Mouse (Mus musculus): ENCODE measurements around the gene Vat1l. TPM values are rescaled to one million over a fixed set of nuclear protein-coding genes. Genes with fewer than 3 reads are reported as not detected.
A peak's percentile ranks its signal among the peaks of the same experiment; 100 is the strongest.

Gene Vat1l
- total RNA-seq (2021): 16.6 and 19.6 TPM in 2 replicates
- long read RNA-seq, experiment 1, partial matches to known transcripts: 1 of 5 reads
- long read RNA-seq, experiment 1, other reads (novel, unspliced or antisense): 0 of 5 reads
- long read RNA-seq, experiment 2, partial matches to known transcripts: 0 of 4 reads
- long read RNA-seq, experiment 2, other reads (novel, unspliced or antisense): 2 of 4 reads

DNA sequence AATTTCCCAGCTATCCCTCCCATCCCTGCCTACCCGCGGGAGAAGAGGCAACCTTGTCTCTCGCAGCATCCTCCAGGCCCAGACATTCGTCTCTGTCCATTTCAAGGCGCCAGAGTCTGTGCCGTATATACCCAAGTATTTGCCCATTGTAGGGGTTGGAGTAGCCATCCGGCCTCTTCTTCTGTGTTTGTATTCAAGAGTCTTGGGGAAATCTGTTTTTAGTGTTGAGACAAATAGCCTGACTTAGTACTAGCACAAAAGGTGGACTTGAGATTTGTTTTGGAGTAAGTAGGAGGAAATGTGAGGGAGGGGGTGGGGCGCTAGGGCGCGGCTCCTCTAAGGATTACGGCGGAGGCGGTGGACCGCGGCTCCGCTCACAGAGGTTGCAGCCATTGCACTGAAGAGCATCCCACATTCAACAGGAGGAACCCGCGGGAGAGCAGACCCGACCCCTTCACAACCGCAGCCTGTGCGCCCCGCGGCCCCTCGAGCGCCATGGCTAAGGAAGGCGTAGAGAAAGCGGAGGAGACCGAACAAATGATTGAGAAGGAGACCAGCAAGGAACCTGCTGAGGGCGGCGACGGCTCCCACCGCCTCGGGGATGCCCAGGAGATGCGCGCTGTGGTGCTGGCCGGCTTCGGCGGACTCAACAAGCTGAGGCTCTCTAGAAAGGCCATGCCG is at the start of gene Vat1l:
TSS of gene Vat1l (plus strand) at position 392 of the 681 bp plus-strand sequence.
- DNase-seq: peak; percentile 20

DNA sequence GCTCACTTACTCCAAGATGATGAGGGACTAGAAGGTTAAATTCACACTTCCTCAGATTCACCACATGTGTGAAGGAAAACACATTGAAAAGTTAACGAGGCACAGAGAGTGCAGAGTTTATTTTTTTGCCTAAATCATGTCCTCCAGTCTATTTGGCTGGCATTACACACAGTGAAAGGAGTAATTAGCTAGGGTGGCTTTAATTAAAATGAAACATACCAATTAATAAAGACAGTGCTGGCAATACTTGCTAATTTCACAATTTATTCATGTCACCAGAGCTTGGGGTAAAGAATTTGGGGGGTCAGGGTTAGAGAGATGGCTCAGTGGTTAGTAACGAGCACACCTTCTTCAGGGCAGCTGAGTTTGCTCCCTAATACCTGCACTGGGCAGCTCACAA is 46.8 kb upstream of the Vat1l start:
- DNase-seq: no peak

DNA sequence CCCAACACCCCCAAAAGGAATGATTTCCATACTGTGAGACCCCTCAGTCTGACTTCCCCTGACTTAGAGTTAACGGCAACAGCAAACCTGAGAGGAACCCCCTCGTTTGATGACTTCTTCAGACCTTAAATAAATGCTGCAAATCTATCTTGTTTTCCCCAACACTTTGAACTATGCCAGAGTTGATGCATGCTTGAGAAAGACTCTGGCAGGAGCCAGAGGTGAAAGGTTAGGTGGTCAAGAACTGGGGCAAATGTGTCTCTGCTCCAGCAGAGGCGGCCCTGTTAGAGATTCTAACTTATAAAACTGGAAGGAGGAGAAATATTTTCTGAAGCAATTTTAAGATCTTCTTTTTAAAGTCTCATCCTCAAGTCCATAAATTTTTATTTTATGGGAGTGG is 45.7 kb upstream of the Vat1l start:
- DNase-seq: peak; percentile 12

DNA sequence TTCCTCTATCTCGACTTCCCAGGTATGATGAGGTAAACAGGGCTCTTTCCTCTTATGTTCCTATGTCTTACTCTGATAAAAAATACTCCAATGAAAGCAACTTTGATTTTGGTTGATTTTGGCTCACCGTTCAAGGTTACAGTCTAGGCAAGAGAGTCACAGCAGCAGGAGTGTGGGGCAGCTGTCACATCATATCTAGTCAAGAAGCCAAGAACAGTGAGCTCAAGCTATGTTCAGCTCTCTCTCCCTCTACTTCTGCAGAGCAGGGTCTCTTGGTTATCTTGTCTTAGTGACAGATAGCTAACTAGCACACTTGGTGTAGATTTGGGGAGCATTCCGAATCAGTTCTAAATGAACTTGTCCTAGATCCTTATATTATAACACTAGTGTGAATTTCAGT is 41.5 kb upstream of the Vat1l start:
- DNase-seq: no peak

DNA sequence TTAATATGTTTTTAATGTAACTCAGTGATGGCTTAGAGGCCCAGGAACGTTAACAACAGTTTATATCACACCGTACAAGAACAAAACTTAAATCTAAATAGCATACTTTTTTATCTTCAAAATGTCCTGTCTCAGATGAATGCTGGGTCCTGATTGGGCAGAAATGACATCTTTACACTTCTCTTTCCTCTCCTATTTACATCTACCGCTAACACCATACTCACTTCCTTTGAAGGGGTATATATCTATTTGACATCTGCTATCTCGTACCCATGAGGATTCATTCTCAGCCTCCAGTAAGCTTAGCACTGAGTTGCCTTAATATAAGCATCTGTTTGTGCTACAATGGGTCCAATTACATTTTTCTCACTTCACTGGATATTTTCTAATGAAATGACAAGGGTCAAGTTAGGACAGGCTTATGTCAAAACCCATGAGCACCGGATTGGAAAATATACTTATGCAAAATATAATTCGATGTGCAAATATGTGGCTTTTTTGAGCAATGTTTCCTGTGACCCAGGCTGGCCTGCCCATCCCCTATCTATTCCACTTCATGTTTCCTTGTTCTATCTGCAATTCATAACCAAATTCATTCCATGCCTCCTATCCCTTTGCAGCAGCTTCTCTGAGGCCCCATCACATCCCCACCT is 40.8 kb upstream of the Vat1l start:
- DNase-seq: no peak

DNA sequence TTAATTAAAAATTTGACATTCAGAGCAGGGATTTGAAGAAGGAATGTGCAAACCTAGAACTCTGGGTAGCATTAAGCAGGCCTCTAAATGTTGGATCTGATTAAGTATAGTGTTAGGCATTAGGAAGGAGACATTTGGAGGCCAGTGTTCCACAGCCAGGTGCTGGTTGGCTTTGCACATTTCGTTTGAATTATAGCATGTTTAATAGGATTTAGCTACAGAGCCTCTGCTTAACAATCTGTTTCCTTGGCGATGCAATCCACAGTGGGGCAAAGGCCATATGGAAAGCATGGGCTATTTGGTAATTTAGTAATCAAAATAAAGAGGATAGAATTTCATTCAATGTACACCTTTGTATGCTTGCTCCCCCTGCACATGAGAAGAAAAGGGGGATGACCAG is 39.7 kb upstream of the Vat1l start:
- no peak for DNase-seq

DNA sequence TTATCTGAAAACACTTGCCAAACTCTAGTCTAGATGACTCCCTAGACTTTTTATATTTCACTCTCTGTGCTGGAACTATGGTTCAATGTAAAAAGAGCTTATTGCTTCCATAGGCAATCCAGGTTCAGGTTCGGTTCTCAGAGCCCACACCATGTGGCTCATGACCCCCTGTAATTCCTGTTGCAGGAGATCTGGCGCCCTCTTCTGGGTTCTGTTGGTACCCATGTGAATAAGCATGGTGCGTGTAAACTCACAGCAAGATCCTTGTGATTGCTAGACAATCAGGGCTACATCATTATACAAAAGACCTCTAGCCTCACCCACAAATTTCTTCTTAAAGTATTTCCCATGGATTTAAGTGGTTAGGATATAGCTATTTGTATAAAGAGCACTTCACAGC is 28.7 kb upstream of the Vat1l start:
- peak; percentile 17 for DNase-seq

DNA sequence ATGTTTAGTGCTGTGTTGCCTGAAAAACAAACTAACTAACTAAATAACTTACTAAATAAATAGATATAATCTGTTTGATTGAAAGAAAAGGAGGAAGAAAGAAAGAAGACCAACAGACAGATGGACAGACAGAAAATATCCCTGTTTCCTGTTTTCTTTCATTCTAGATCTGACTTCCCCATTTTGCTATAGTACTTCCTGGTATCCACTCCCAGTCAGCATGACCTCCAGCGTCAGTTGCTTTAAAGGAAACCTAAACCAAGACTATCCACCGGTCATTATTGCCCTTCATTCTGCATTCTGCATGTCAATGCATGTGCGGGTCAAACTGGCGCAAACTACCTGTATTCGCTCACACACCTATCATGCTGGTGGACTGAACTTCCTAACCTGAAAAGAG is 12.1 kb upstream of the Vat1l start:
- DNase-seq: no peak

DNA sequence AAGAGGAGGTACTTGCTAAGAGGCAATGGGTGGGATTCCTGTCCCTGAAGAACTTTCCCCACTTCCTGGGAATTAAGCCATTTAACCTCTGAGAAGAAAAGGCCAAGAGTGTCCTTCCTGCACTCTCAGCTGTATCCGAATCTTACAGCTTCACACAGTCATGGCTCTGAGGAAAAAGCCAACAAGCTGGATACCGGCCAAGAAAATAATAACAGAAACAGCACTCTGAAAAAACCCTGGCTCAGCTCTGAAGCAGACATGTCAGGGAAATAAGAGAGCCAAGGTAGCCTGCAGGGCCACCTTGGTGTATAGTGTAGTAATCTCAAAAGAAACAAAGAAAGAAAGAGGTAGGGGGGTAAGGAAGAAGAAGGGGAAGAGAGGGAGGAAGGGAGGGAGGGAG is 6.4 kb upstream of the Vat1l start:
- no peak for DNase-seq

DNA sequence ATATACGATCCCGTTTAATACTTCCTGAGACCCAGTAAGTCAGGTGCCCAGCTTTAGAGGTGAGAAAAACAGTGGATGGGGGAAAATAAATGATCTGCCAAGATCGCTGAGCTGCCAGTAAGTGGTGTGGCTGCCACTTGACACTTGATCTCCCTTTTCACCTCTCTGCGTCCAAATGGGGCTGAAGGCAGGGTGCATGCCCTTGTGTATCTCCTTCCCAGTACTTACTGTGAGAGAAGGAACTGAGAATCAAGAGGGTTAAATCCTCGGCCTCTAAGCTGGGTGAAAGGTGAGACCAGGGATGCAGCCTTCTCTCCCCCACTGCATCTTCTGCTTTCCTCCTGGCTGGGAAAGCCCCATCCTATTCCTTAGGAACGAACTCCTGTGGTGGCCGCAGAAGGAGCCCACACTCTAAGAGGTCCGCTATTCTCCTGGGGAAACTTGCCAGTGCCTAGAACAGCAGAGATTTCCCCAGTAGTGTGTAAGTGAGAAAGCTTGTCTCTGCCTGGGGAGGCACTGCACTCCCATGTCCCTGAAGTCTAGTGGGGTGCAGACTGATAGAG is 1.1 kb downstream of the Vat1l start:
- no peak for DNase-seq

DNA sequence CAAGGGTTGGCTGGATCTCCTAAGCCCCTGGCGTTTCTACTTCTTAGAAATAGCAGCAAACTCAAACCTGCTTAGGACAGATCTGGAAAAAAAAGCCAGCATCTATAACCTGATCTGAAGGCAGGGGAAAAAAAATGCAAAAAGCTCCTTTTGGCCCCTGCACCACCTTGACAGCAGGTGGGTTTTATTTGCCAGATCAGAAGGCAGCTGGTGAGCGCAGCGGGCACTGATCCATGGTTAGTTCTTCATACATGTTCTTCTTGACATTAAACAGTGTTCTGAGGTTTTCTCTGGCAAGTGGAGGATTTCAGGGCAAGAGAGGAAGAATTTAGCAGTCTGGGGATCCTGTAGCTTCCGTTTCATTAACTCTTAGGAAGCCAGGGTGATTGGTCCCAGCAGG is 1.6 kb downstream of the Vat1l start:
- DNase-seq: no peak

DNA sequence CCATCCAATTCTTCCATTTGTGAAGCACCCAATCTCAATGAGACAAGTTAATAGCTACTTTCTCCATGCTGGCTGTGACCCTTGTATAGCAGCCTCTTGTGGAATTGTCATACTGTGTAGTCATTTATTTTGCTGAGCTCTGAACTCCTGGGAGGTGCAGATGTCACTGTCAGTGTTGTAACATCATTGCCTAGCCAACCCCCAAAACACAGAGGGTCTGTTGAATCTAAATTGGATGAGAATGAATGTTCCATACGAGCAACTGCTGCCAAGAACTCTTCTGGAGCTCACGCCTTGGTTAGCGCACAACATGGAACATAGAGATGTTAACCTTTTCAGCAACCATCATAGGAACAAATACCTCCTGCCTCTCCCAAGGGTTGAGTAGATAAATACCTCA is 15.4 kb downstream of the Vat1l start:
- no peak for DNase-seq

DNA sequence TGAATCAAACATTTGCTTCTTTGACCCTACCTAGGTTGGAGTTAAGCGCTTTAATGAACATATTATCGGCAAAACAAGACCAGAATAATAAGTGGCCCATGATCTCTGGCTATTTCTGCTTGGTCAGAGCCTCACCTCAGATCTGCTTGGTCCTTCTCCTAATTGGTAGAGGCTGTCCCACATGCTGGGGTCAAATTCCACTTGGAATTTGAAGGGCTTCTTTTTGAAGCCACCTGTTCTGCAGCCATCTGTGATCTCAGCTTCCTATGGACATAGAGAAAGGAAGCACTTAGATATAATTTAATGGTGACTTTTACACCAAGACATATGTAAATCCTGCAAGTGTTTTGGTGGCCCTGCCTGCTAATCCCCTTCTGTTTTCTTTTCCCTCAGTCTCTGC is 16.6 kb downstream of the Vat1l start:
- DNase-seq: no peak

DNA sequence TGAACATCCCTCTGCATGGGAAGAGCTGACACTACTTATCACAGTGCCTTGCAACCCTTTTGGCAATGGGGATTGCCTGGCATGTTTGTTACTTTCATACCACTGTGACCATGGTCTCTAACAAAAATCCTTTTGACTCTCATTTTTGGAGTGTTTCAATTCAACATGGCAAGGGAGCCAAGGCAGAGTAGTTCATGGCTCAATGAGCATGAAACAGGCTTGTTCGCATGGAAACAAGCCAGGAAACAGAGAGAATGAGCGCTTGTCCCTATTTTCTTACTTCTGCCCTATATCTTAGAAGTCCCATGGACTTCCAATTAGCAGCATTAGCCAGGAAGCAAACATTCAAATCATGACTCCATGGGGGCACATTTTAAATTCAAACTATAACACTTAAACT is 18.6 kb downstream of the Vat1l start:
- no peak for DNase-seq

DNA sequence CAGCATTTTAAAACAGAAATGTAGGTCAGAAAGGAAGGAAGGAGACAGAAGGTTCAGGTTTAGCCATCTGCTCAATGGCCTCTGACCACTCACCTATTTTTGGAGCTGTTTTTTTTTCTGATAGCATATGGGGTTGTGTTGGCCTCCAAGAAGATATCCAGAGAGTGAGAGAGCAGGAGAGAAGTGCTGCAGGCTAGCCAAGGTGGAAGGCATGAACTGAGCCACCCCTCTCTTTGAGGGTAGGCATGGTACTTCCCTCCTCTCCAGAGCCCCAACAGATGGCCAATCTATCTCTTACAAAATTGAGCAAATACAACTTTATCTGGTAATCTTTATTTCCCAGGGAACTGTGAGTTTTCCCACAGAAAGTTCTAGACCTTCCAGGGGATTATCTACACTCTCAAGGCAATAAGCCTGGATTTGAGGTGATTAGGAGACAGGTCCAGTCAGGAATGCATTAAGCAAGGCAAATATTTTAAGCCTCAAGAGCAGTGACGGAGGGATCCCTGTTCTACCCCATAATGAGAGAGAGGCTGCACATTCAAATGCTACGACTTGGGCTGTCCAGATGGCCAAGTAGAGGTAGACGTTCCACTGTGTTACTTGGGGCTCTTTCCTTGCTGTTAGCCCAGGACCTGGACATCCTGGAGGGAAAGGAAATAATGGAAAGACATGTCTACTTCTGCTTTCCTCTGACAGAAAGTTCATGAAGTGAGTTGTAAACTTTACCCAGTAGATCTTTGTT is 46.1 kb downstream of the Vat1l start:
- no peak for DNase-seq

DNA sequence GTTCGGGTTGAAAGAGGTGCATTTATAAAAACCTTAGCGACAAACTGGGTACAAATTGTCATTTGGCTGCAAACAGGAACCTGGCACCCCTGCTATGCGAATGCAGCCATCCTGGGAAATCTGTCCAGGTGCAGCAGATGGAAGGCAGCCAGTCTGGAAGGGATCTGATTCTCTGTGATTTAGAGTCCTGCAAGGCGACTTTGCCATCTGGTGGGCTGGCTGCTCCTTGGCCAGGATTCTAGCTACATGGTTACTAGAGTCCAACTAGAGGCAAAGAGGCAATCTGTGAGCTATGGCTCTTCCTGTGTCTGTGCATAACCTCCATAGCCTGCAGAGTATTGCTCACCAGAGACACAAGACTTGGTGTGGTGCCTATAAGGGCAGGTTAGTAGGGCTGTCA is 53.3 kb downstream of the Vat1l start:
- no peak for DNase-seq

DNA sequence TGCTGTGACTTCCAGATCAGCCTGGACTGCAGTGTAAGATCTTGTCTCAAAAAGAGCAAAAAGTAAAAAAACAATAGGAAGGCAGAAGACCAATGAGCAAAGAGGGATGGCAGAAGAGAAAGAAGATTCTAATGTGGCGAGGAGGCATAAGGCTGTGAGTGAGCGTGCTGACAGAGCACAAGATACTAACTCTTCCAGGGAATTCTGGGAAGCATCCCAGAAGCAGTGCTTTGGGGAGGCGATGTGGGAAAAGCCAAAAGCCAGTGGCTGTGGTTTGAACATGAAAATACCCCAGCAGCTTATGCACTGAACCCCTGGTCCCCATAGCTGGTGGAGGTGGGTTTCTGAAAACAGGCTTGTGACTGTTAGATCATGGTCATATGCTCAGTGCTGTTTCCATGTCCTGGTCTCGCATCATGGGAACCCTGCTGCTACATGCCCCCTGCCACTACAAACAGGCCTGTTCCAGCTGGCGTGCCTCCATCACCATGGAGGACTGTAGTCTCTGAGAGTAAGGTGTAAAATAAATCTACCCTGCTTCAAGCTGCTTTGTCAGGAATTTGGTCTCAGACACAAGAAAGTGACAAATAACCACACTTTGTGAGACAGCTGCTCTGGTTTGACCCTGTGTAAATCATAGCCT is 54.4 kb downstream of the Vat1l start:
- no peak for DNase-seq

DNA sequence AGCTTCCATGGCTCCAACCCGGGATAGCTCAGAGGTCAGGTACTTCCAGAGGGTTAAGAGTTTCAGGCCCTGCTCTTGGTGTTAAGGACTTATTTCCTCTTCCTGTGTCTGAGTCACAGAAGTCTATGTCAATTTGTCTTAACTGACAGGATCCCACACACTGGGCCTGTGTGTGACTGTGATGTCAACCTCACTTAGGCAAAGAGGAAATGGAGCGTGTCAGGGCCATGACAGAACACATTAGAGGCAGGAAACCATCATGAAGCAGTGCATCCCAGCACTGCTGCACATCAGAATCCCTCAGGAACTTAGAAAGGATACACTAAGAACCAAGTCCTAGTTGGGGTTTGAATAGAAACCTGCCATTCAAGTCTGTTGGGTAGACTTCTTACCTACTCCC is 56.9 kb downstream of the Vat1l start:
- DNase-seq: no peak

DNA sequence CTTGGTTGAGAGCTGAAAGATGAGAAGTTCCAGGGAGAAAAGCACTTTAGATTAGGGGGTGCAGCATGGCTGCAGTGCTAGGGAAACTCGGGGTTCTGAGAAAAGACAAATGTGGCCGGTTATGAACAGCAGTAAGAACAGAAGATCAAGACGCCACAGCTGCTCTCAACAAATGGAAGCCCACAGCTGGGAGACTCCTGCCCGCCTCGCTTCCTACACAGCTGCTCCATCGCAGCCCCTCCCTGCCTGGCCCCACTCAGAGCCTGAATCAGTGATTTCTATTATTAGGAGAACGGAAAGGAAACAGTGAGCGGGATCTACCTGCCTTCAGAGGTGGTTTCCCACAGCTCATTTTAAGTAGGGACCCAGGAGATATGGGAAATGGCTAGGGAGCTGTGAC is 69.1 kb downstream of the Vat1l start:
- no peak for DNase-seq

DNA sequence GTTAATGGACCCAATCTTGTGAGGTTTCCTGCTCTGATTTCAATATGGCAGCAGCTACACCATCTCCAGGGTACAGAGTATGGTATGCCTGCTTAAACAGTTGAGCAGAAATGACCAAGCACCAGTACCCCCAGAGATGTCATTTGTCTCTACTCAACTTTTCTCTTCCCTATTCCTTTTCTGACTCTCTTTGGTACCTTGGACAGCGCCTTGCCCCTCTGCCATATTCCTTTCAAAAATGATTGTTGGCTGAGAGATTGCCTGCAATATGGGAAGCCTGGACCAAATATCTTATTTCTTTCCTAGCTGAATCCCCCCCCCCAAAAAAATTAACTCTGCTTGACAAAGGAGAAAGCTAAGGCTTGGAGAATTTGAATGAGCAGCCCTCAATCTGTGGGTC is 75.7 kb downstream of the Vat1l start:
- no peak for DNase-seq

DNA sequence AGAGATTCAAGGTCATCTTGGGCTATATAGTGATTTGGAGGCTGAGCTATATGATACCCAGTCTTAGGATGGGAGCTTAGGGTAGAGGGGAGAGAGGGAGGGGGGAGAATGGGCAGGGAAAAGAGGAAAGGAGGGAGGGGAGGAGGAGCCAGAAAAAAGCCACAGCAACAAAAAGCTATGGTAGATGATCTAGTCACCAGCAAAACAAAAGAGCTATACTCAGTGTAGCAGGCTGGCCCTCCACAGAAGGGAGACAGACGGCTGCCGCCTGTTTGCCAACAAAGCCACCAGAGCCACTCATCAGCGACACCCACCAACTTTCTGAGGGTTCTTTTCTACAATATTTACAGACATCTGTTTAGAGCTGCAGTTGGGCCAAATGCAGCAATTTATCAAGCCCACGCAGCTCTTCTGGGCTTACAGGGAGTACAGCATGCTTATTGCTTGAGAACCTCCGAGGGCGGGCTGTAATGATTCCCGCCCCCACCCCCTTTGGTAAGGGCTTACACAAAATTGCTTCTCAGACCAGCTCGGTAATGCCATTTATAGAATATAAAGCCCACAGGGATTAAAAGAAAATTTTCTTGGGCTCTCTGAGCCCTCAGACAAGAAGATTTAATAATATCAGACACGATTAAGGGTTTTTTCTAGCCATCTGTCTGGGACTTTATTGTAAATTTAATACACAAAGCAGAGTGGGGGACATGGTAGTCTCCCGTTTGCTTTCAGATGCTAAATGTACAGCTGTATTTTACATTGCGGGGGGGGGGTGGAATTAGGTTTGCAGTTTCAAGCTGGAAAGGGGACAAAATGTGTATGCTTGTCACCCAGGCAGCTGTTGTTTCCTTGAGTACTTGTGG is 89.7 kb downstream of the Vat1l start:
- no peak for DNase-seq

DNA sequence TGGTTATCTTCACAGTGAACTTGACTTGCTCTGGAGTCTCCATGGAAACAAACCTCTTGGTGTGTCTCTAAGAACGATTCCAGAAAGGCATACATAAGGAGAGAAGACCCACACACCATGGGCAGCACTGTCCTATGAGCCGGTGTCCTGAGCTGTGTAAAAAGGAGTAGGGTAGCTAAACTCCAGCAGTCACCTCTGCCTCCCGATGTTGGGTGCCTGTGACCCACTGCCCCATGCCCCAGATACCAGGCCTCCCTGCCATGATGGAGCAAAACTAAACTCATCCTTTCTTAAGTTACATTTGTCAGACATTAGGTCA is 90.3 kb downstream of the Vat1l start:
- no peak for DNase-seq

Measured in adrenal gland, postnatal 14 days (tissue).